Mouse (Mus musculus) midbrain, embryonic 13.5 days (tissue): ENCODE data around the gene Rnf2. TPM values are rescaled to one million over a fixed set of nuclear protein-coding genes. Genes with fewer than 3 reads are reported as not detected.

Experiments
- ATAC-seq: fragments of 200-750 bp; cut with Nextera tagmentation; 2 replicates; pipeline ENCODE4 v1.8.0; 2017; ENCODE audit warnings: mild to moderate bottlenecking, moderate TSS enrichment, moderate library complexity
- H3K27ac ChIP-seq: fragments of 300-500 bp; sonication (generic); 2 replicates; pipeline ENCODE4 v1.5.1; 2015; ENCODE audit warnings: inconsistent platforms, mild to moderate bottlenecking, moderate library complexity
- H3K27me3 ChIP-seq: fragments of 300-500 bp; sonication (generic); 2 replicates; pipeline ENCODE4 v1.6.1; 2015; ENCODE audit warnings: mild to moderate bottlenecking, inconsistent platforms
- H3K36me3 ChIP-seq: fragments of 300-500 bp; sonication (generic); 2 replicates; pipeline ENCODE4 v1.6.1; 2015; ENCODE audit warnings: mild to moderate bottlenecking, inconsistent platforms
- H3K4me1 ChIP-seq: fragments of 300-500 bp; sonication (generic); replicated peaks from 2 replicates; pipeline ENCODE4 v1.6.1; 2015; ENCODE audit warnings: inconsistent platforms
- H3K4me2 ChIP-seq: fragments of 300-500 bp; sonication (generic); replicated peaks from 2 replicates; pipeline ENCODE4 v1.6.1; 2015; ENCODE audit warnings: moderate library complexity, mild to moderate bottlenecking, inconsistent platforms
- H3K4me3 ChIP-seq: fragments of 300-500 bp; sonication (generic); replicated peaks from 2 replicates; pipeline ENCODE4 v1.5.1; 2015; ENCODE audit warnings: mild to moderate bottlenecking, inconsistent platforms
- H3K9ac ChIP-seq: fragments of 300-500 bp; sonication (generic); replicated peaks from 2 replicates; pipeline ENCODE4 v1.6.1; 2015; ENCODE audit warnings: mild to moderate bottlenecking, inconsistent platforms
- H3K9me3 ChIP-seq: fragments of 300-500 bp; sonication (generic); 2 replicates; pipeline ENCODE4 v1.6.1; 2016; ENCODE audit warnings: mild to moderate bottlenecking, inconsistent platforms
- WGBS: fragments of 180-500 bp; shearing (Covaris S2); methylation state at CpG from one replicate; pipeline ENCODE4 v1.1.7; 2015; 5-methylcytosine and 5-hydroxymethylcytosine counted together
- polyA plus RNA-seq: library from polyadenylated mRNA; unstranded; fragments of >200 nt; fragmentation: Nextera tagmentation; extraction: Ambion mirVana; gene quantifications from 2 replicates; pipeline ENCODE4 v1.2.1, GENCODE M21; 2015

Rnf2 gene
- 122 and 138 TPM in 2 replicates for polyA plus RNA-seq

- Histone ChIP-seq H3K4me3 (peak within 1 kb of the TSS; percentile 96), H3K36me3 (0 out of 2 replicates have a peak, but pooled peaks cover 4% of the 10 kb centered on the region), H3K27me3 (no peaks in the 10 kb centered on the region), H3K4me1 (peaks cover 15% of the 10 kb centered on the region), H3K4me2 (peak within 1 kb of the TSS; percentile 63), H3K9me3 (no peaks in the 10 kb centered on the region), H3K9ac (peak within 1 kb of the TSS; percentile 96), H3K27ac (peak within 1 kb of the TSS; percentile 96)
- WGBS, result under 1% methylated on average over 74 of the region's 90 CpGs
- peak; percentile 96 for ATAC-seq
Measured at GRCm38 (mm10) chr1:151500531-151501361, at the start of gene Rnf2. TSS of gene Rnf2 (minus strand) at chr1:151500955.

GRCm38 (mm10) chr1:151549794-151550193 is 49.0 kb upstream of the Rnf2 start:
- Histone ChIP-seq H3K4me1 (0 out of 2 replicates have a peak, but pooled peaks cover 3% of the 10 kb centered on the region), H3K36me3 (no peaks in the 10 kb centered on the region), H3K9ac (no peak overlapping the region), H3K27ac (no peak overlapping the region), H3K4me3 (no peak overlapping the region), H3K9me3 (no peaks in the 10 kb centered on the region), H3K4me2 (no peak overlapping the region), H3K27me3 (no peaks in the 10 kb centered on the region)
- WGBS, result 84% methylated on average over 7 of the region's 7 CpGs
- no peak for ATAC-seq

- H3K36me3 ChIP-seq, result no peaks in the 10 kb centered on the region
- 0 out of 2 replicates have a peak, but pooled peaks cover 3% of the 10 kb centered on the region for H3K4me1 ChIP-seq
- no peaks in the 10 kb centered on the region for H3K9me3 ChIP-seq
- ATAC-seq, result no peak
- H3K27ac ChIP-seq, result no peak overlapping the region
- 84% methylated on average over 8 of the region's 8 CpGs for WGBS
- no peak overlapping the region for H3K9ac ChIP-seq
- no peaks in the 10 kb centered on the region for H3K27me3 ChIP-seq
- no peak overlapping the region for H3K4me2 ChIP-seq
- H3K4me3 ChIP-seq, result no peak overlapping the region
Measured at GRCm38 (mm10) chr1:151548896-151549610, 48.3 kb upstream of the Rnf2 start.

- H3K36me3 ChIP-seq, result no peaks in the 10 kb centered on the region
- H3K4me1 ChIP-seq, result no peaks in the 10 kb centered on the region
- no peaks in the 10 kb centered on the region for H3K9me3 ChIP-seq
- no peak overlapping the region for H3K4me2 ChIP-seq
- no peaks in the 10 kb centered on the region for H3K27me3 ChIP-seq
- no peak overlapping the region for H3K27ac ChIP-seq
- ATAC-seq, result no peak
- 86% methylated on average over 7 of the region's 7 CpGs for WGBS
- no peak overlapping the region for H3K9ac ChIP-seq
- no peak overlapping the region for H3K4me3 ChIP-seq
Measured at GRCm38 (mm10) chr1:151545571-151545970, 44.8 kb upstream of the Rnf2 start.

- no peaks in the 10 kb centered on the region for H3K27me3 ChIP-seq
- H3K36me3 ChIP-seq, result no peaks in the 10 kb centered on the region
- H3K4me3 ChIP-seq, result no peak overlapping the region
- H3K4me2 ChIP-seq, result no peak overlapping the region
- no peak overlapping the region for H3K9ac ChIP-seq
- H3K9me3 ChIP-seq, result no peaks in the 10 kb centered on the region
- no peak overlapping the region for H3K27ac ChIP-seq
- no peak for ATAC-seq
- H3K4me1 ChIP-seq, result no peaks in the 10 kb centered on the region
- WGBS, result 88% methylated on average over 3 of the region's 3 CpGs
Measured at GRCm38 (mm10) chr1:151544581-151544980, 43.8 kb upstream of the Rnf2 start.

- Histone ChIP-seq H3K27ac (no peak overlapping the region), H3K9me3 (no peaks in the 10 kb centered on the region), H3K4me3 (no peak overlapping the region), H3K36me3 (no peaks in the 10 kb centered on the region), H3K4me2 (no peak overlapping the region), H3K9ac (no peak overlapping the region), H3K27me3 (no peaks in the 10 kb centered on the region), H3K4me1 (no peaks in the 10 kb centered on the region)
- 78% methylated on average over 6 of the region's 6 CpGs for WGBS
- no peak for ATAC-seq
Measured at GRCm38 (mm10) chr1:151543796-151544477, 43.2 kb upstream of the Rnf2 start.

- peak; percentile 58; the same call in 1 of the 2 replicates for ATAC-seq
- Histone ChIP-seq H3K4me2 (no peak overlapping the region), H3K4me3 (no peak overlapping the region), H3K36me3 (no peaks in the 10 kb centered on the region), H3K27ac (no peak overlapping the region), H3K9ac (no peak overlapping the region), H3K27me3 (no peaks in the 10 kb centered on the region), H3K4me1 (no peaks in the 10 kb centered on the region), H3K9me3 (no peaks in the 10 kb centered on the region; the same call in 1 of the 2 replicates)
- WGBS, result 40% methylated on average over 3 of the region's 3 CpGs
Measured at GRCm38 (mm10) chr1:151526701-151527100, 25.9 kb upstream of the Rnf2 start.

- Histone ChIP-seq H3K9ac (no peak overlapping the region), H3K4me3 (no peak overlapping the region), H3K4me2 (no peak overlapping the region), H3K27ac (no peak overlapping the region), H3K9me3 (no peaks in the 10 kb centered on the region; the same call in 1 of the 2 replicates), H3K27me3 (no peaks in the 10 kb centered on the region), H3K4me1 (no peaks in the 10 kb centered on the region), H3K36me3 (no peaks in the 10 kb centered on the region)
- 72% methylated on average over 13 of the region's 15 CpGs for WGBS
- no peak for ATAC-seq
Measured at GRCm38 (mm10) chr1:151517571-151518250, 17.0 kb upstream of the Rnf2 start.

- WGBS, result 99% methylated on average over 3 of the region's 3 CpGs
Measured at GRCm38 (mm10) chr1:151516871-151517270, 16.1 kb upstream of the Rnf2 start.

GRCm38 (mm10) chr1:151515733-151516132 is 15.0 kb upstream of the Rnf2 start:
- Histone ChIP-seq H3K9me3 (no peaks in the 10 kb centered on the region), H3K9ac (no peak overlapping the region), H3K4me2 (no peak overlapping the region), H3K4me1 (no peaks in the 10 kb centered on the region), H3K4me3 (no peak overlapping the region), H3K27ac (no peak overlapping the region), H3K36me3 (no peaks in the 10 kb centered on the region), H3K27me3 (no peaks in the 10 kb centered on the region)
- ATAC-seq, result no peak
- 84% methylated on average over 1 of the region's 1 CpGs for WGBS

More at GRCm38 (mm10) chr1:151516871-151517270, 16.1 kb upstream of the Rnf2 start:
- H3K4me1 ChIP-seq, result no peaks in the 10 kb centered on the region
- no peak overlapping the region for H3K4me2 ChIP-seq
- H3K27me3 ChIP-seq, result no peaks in the 10 kb centered on the region
- no peak overlapping the region for H3K9ac ChIP-seq
- ATAC-seq, result no peak
- H3K4me3 ChIP-seq, result no peak overlapping the region
- H3K9me3 ChIP-seq, result no peaks in the 10 kb centered on the region
- no peak overlapping the region for H3K27ac ChIP-seq
- no peaks in the 10 kb centered on the region for H3K36me3 ChIP-seq

- ATAC-seq, result no peak
- Histone ChIP-seq H3K27ac (no peak overlapping the region), H3K4me1 (no peaks in the 10 kb centered on the region), H3K9ac (no peak overlapping the region), H3K4me3 (no peak overlapping the region), H3K36me3 (no peaks in the 10 kb centered on the region), H3K9me3 (no peaks in the 10 kb centered on the region), H3K4me2 (no peak overlapping the region), H3K27me3 (no peaks in the 10 kb centered on the region)
- 93% methylated on average over 4 of the region's 4 CpGs for WGBS
Measured at GRCm38 (mm10) chr1:151514119-151514518, 13.4 kb upstream of the Rnf2 start.
